Mouse (Mus musculus): ENCODE data around the gene Mrpl39.

Gene Mrpl39

GRCm38 (mm10) chr16:84698708-84699107 is 36.8 kb downstream of the Mrpl39 start:
- DNase-seq (ENCODE audit: low spot score in 2 of 2) = no peak

GRCm38 (mm10) chr16:84696178-84696577 is 39.4 kb downstream of the Mrpl39 start:
- DNase-seq (ENCODE audit: low spot score in 2 of 2) = no peak

DNA sequence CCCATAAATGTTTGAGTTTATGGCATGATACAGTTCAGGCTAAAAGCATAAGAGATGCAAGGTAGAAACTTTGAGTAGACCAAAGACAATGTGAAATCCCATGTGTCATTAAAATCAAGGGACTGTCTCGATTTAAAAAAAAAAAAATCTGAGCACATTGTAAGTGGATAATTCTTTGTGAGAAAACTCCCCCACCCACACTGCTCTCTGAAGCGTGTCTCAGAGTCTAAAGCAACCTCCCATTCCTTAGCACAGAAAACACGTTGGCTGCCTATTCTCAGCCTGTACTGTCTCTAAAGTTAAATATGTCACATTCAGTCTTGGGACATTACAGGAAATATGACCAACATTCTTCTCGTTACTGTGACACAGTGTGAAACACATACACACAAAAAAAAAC is 53.6 kb downstream of the Mrpl39 start:
- peak in 1 of 2 experiments; percentile 32 for DNase-seq (ENCODE audit: low spot score in 2 of 2)

- no peak for DNase-seq (ENCODE audit: low spot score in 2 of 2)
Observed at GRCm38 (mm10) chr16:84680760-84681159, 54.8 kb downstream of the Mrpl39 start.

GRCm38 (mm10) chr16:84677292-84677691 is 58.2 kb downstream of the Mrpl39 start:
- no peak for DNase-seq (ENCODE audit: low spot score in 2 of 2)

Measured in right cerebral cortex, postnatal 36 days (tissue).